Mouse (Mus musculus): ENCODE data around the gene Gm10721.
"Not testable (repeated sequence)": the region's sequence is repeated elsewhere in the genome, so short reads cannot be mapped to it uniquely, and the experiment has no call there.

DNA sequence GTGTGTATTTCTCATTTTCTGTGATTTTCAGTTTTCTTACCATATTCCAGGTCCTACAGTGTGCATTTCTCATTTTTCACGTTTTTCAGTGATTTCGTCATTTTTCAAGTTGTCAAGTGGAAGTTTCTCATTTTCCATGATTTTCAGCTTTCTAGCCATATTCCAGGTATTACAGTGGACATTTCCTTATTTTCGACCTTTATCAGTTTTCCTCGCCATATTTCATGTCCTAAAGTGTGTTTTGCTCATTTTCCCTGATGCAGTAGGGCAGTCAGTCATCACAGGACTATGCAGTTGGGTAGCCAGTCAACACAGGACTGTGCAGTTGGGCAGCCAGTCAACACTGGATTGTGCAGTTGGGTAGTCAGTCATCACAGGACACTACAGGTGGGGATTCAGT lies 25.2 kb downstream of the Gm10721 start:
- not testable (repeated sequence) for TF ChIP-seq CTCF (IDR thresholded peaks at IDR 0.05; ENCODE audit: borderline replicate concordance, extremely low read depth, insufficient read depth, insufficient read length); POLR2A (IDR thresholded peaks at IDR 0.05; ENCODE audit: borderline replicate concordance, extremely low read depth, insufficient read depth, insufficient read length, poor library complexity, severe bottlenecking)
